Mouse (Mus musculus): ENCODE measurements around the gene Mdk.

GRCm38 (mm10) chr2:91933471-91933870 lies 1.4 kb upstream of the Mdk start:
- no peak for TF ChIP-seq CTCF (conservative IDR thresholded peaks at IDR 0.05; ENCODE audit: low read length)
- TF ChIP-seq NANOG (IDR thresholded peaks at IDR 0.05; ENCODE audit: borderline replicate concordance, low read length) = no peak
- TF ChIP-seq POU5F1 (IDR thresholded peaks at IDR 0.05; ENCODE audit: borderline replicate concordance, low read length) = no peak

Data from E14TG2a.4 (cell line).